Mouse (Mus musculus) C2C12 (cell line): ENCODE data around the gene Nap1l4.

ENCODE experiments used
- CTCF ChIP-seq: IDR thresholded peaks from one replicate; pipeline ENCODE4 v1.5.1; 2011; ENCODE audit not compliant: control insufficient read depth, insufficient read depth, insufficient read length
- MAX ChIP-seq: IDR thresholded peaks from one replicate; pipeline ENCODE4 v1.6.1; 2011; ENCODE audit warnings: mild to moderate bottlenecking, control low read depth
- MYOD1 ChIP-seq: IDR thresholded peaks from one replicate; pipeline ENCODE4 v1.6.1; 2011; ENCODE audit warnings: low read depth; ENCODE audit not compliant: control insufficient read depth, insufficient read length
- MYOG ChIP-seq: IDR thresholded peaks from one replicate; pipeline ENCODE4 v1.6.1; 2011; ENCODE audit not compliant: control insufficient read depth, insufficient read length; ENCODE audit errors: extremely low read depth
- USF1 ChIP-seq: IDR thresholded peaks from one replicate; pipeline ENCODE4 v1.6.1; 2011; ENCODE audit warnings: low read depth, mild to moderate bottlenecking, control low read depth, moderate library complexity

GRCm38 (mm10) chr7:143489735-143490134 lies 59.2 kb downstream of the Nap1l4 start:
- TF ChIP-seq MYOD1 = no peak
- TF ChIP-seq CTCF = no peak
- TF ChIP-seq USF1 = no peak
- TF ChIP-seq MAX = no peak
- TF ChIP-seq MYOG = no peak
